Mouse (Mus musculus) spleen, adult 2 months (tissue): ENCODE measurements around the gene Car9.

ENCODE experiments used
- CTCF ChIP-seq: fragments of 200-500 bp; IDR thresholded peaks from 2 replicates; pipeline ENCODE4 v1.5.1; 2011; ENCODE audit warnings: mild to moderate bottlenecking, inconsistent platforms; ENCODE audit not compliant: insufficient read depth, insufficient read length, insufficient replicate concordance; ENCODE audit errors: extremely low read depth
- POLR2A ChIP-seq: fragments of 200-500 bp; IDR thresholded peaks from 2 replicates; pipeline ENCODE4 v1.6.1; 2011; ENCODE audit warnings: low read depth, low read length, inconsistent platforms

GRCm38 (mm10) chr4:43507938-43508665 is 1.3 kb downstream of the Car9 start:
- TF ChIP-seq CTCF (no peak), POLR2A (no peak)
